Comparison of ENCODE assay signal across 28 mouse cellular contexts in genomic region chr6:118653331-118653730, GRCm38 (mm10).
"Had no signal": no experiment of that assay in that cellular context is flagged by ENCODE, and none has a peak within 500 bp of the region (broad histone marks: within the 10 kb centered on the region; RNA-seq: fewer than 3 reads in every experiment).

No protein-coding gene starts in this region.

- ATAC-seq: forebrain, embryonic 13.5 days; forebrain, embryonic 14.5 days; forebrain, embryonic 15.5 days; forebrain, embryonic 16.5 days; forebrain, postnatal 0 days had no signal

- DNase-seq: cerebellum, adult 2 months; cerebellum, adult 8-10 months; cerebellum, adult 9-10 months; cerebellum, adult 9-11 months; cerebellum, postnatal 14 days; cerebellum, postnatal 25 days; cerebellum, postnatal 36 days; embryo, embryonic 11 days; forebrain, postnatal 0 days; gastrocnemius, adult 2 months; gastrocnemius, postnatal 10 days; gastrocnemius, postnatal 14 days; gastrocnemius, postnatal 25 days; gastrocnemius, postnatal 36 days; heart, adult 11 months; heart, adult 18-20 months; heart, adult 2 months had no signal

- H3K9me3 ChIP-seq: embryonic facial prominence, embryonic 10.5 days; embryonic facial prominence, embryonic 12.5 days; embryonic facial prominence, embryonic 13.5 days; embryonic facial prominence, embryonic 15.5 days; forebrain, embryonic 10.5 days; forebrain, embryonic 12.5 days; forebrain, embryonic 13.5 days; forebrain, embryonic 15.5 days had no signal

- H3K27ac ChIP-seq: embryonic facial prominence, embryonic 10.5 days; embryonic facial prominence, embryonic 12.5 days; embryonic facial prominence, embryonic 13.5 days; embryonic facial prominence, embryonic 15.5 days; forebrain, embryonic 10.5 days; forebrain, embryonic 12.5 days; forebrain, embryonic 13.5 days; forebrain, embryonic 15.5 days; gastrocnemius, adult 2 months; heart, adult 2 months had no signal

- H3K9ac ChIP-seq: embryonic facial prominence, embryonic 12.5 days; embryonic facial prominence, embryonic 13.5 days; embryonic facial prominence, embryonic 15.5 days; forebrain, embryonic 12.5 days; forebrain, embryonic 13.5 days; forebrain, embryonic 15.5 days; forebrain, postnatal 0 days had no signal

- H3K4me2 ChIP-seq: embryonic facial prominence, embryonic 12.5 days; embryonic facial prominence, embryonic 13.5 days; embryonic facial prominence, embryonic 15.5 days; forebrain, embryonic 12.5 days; forebrain, embryonic 13.5 days; forebrain, embryonic 15.5 days had no signal

- H3K4me3 ChIP-seq: embryonic facial prominence, embryonic 10.5 days; embryonic facial prominence, embryonic 12.5 days; embryonic facial prominence, embryonic 13.5 days; embryonic facial prominence, embryonic 15.5 days; erythroblast, embryonic 14.5 days; forebrain, embryonic 10.5 days; forebrain, embryonic 12.5 days; forebrain, embryonic 13.5 days; forebrain, embryonic 15.5 days; gastrocnemius, adult 2 months; heart, adult 2 months had no signal

- H3K27me3 ChIP-seq: embryonic facial prominence, embryonic 12.5 days; embryonic facial prominence, embryonic 13.5 days; embryonic facial prominence, embryonic 15.5 days; forebrain, embryonic 12.5 days; forebrain, embryonic 13.5 days; forebrain, embryonic 15.5 days had no signal

- H3K36me3 ChIP-seq: forebrain, embryonic 10.5 days; forebrain, embryonic 12.5 days had no signal

- H3K4me1 ChIP-seq: embryonic facial prominence, embryonic 10.5 days; embryonic facial prominence, embryonic 12.5 days; embryonic facial prominence, embryonic 13.5 days; embryonic facial prominence, embryonic 15.5 days; forebrain, embryonic 10.5 days; forebrain, embryonic 12.5 days; forebrain, embryonic 13.5 days; forebrain, embryonic 15.5 days had no signal
